Mouse (Mus musculus): ENCODE results near the gene Inha. TPM values are rescaled to one million over a fixed set of nuclear protein-coding genes. Genes with fewer than 3 reads are reported as not detected.

Gene Inha
- total and polyA plus RNA-seq, 2 experiments from 2014 or later = 22.5 to 33.3 TPM

GRCm38 (mm10) chr1:75559212-75559925, 52.5 kb downstream of the Inha start:
- Histone ChIP-seq H3K4me3 (ENCODE audit: low read depth, low read length) (no peak overlapping the region), H3K9ac (replicated peaks; ENCODE audit: low read length, poor library complexity, severe bottlenecking) (0 out of 2 replicates have a peak overlapping the region, but pooled peaks have one; percentile 39)
- WGBS = 3% methylated on average over 17 of the region's 17 CpGs

More at GRCm38 (mm10) chr1:75559212-75559925, 52.5 kb downstream of the Inha start:
- no peaks in the 10 kb centered on the region for H3K27me3 ChIP-seq (ENCODE audit: insufficient read depth, low read length)
- peaks cover 6% of the 10 kb centered on the region for H3K4me1 ChIP-seq (ENCODE audit: insufficient read depth, low read length)
- H3K36me3 ChIP-seq (ENCODE audit: insufficient read depth, low read length) = peaks cover 34% of the 10 kb centered on the region
- peak overlapping the region; percentile 60 for H3K27ac ChIP-seq (ENCODE audit: low read depth, low read length)
- peak overlapping the region; percentile 21 for H3K4me2 ChIP-seq (ENCODE audit: low read depth, low read length, poor library complexity, severe bottlenecking)
- no peaks in the 10 kb centered on the region for H3K9me3 ChIP-seq (ENCODE audit: low read length)
- ATAC-seq (ENCODE audit: low FRiP score) (peak; percentile 93), DNase-seq (ENCODE audit: low spot score) (peak; percentile 97)
- peak; percentile 100 for TF ChIP-seq CTCF (IDR thresholded peaks at IDR 0.05)

Other genes starting within 250 kb of the Inha start
- gene Ptprn, start 242.6 kb upstream of the Inha start, total RNA-seq (2014; rRNA removed) = 116 and 127 TPM in 2 replicates
- 51.4 and 52.2 TPM in 2 replicates for gene Ptprn, start 242.6 kb upstream of the Inha start, polyA plus RNA-seq (2015; fragmentation: Nextera tagmentation; extraction: Ambion mirVana)
- 302 and 332 TPM in 2 replicates for gene Resp18, start 228.7 kb upstream of the Inha start, total RNA-seq (2014; rRNA removed)
- gene Resp18, start 228.7 kb upstream of the Inha start, polyA plus RNA-seq (2015; fragmentation: Nextera tagmentation; extraction: Ambion mirVana) = 409 and 416 TPM in 2 replicates
- gene Dnpep, start 189.1 kb upstream of the Inha start, total RNA-seq (2014; rRNA removed) = 145 TPM in 2 replicates
- 128 and 139 TPM in 2 replicates for gene Dnpep, start 189.1 kb upstream of the Inha start, polyA plus RNA-seq (2015; fragmentation: Nextera tagmentation; extraction: Ambion mirVana)
- 1.9 and 2.6 TPM in 2 replicates for gene Des, start 146.7 kb upstream of the Inha start, total RNA-seq (2014; rRNA removed)
- 1.4 and 1.6 TPM in 2 replicates for gene Des, start 146.7 kb upstream of the Inha start, polyA plus RNA-seq (2015; fragmentation: Nextera tagmentation; extraction: Ambion mirVana)
- 62.9 and 70.6 TPM in 2 replicates for gene Speg, start 131.8 kb upstream of the Inha start, total RNA-seq (2014; rRNA removed)
- 22.0 and 23.7 TPM in 2 replicates for gene Speg, start 131.8 kb upstream of the Inha start, polyA plus RNA-seq (2015; fragmentation: Nextera tagmentation; extraction: Ambion mirVana)
- gene Gmppa, start 71.1 kb upstream of the Inha start, total RNA-seq (2014; rRNA removed) = 77.1 and 94.9 TPM in 2 replicates
- 67.4 and 76.1 TPM in 2 replicates for gene Gmppa, start 71.1 kb upstream of the Inha start, polyA plus RNA-seq (2015; fragmentation: Nextera tagmentation; extraction: Ambion mirVana)
- gene Asic4, start 56.6 kb upstream of the Inha start, total RNA-seq (2014; rRNA removed) = 180 and 188 TPM in 2 replicates
- 54.8 and 60.0 TPM in 2 replicates for gene Asic4, start 56.6 kb upstream of the Inha start, polyA plus RNA-seq (2015; fragmentation: Nextera tagmentation; extraction: Ambion mirVana)
- 125 and 132 TPM in 2 replicates for gene Chpf, start 27.8 kb upstream of the Inha start, total RNA-seq (2014; rRNA removed)
- gene Chpf, start 27.8 kb upstream of the Inha start, polyA plus RNA-seq (2015; fragmentation: Nextera tagmentation; extraction: Ambion mirVana) = 60.0 and 60.8 TPM in 2 replicates
- gene Tmem198, start 27.5 kb upstream of the Inha start, total RNA-seq (2014; rRNA removed) = 52.4 and 57.8 TPM in 2 replicates
- gene Tmem198, start 27.5 kb upstream of the Inha start, polyA plus RNA-seq (2015; fragmentation: Nextera tagmentation; extraction: Ambion mirVana) = 49.4 and 50.4 TPM in 2 replicates
- 40.7 and 45.9 TPM in 2 replicates for gene Obsl1, start 625 bp upstream of the Inha start, total RNA-seq (2014; rRNA removed)
- gene Obsl1, start 625 bp upstream of the Inha start, polyA plus RNA-seq (2015; fragmentation: Nextera tagmentation; extraction: Ambion mirVana) = 24.2 TPM in 2 replicates
- 28.8 and 32.7 TPM in 2 replicates for gene Stk11ip, start 14.5 kb downstream of the Inha start, total RNA-seq (2014; rRNA removed)
- gene Stk11ip, start 14.5 kb downstream of the Inha start, polyA plus RNA-seq (2015; fragmentation: Nextera tagmentation; extraction: Ambion mirVana) = 15.6 and 16.9 TPM in 2 replicates
- gene Slc4a3, start 39.2 kb downstream of the Inha start, total RNA-seq (2014; rRNA removed) = 172 and 179 TPM in 2 replicates
- gene Slc4a3, start 39.2 kb downstream of the Inha start, polyA plus RNA-seq (2015; fragmentation: Nextera tagmentation; extraction: Ambion mirVana) = 108 and 111 TPM in 2 replicates

Data from midbrain, postnatal 0 days (tissue).